Mouse (Mus musculus): ENCODE results near the gene Olfr6. TPM values are rescaled to one million over a fixed set of nuclear protein-coding genes. Genes with fewer than 3 reads are reported as not detected.

Olfr6 gene
- polyA plus RNA-seq (2012; rRNA removed), result not detected in 2 replicates

GRCm38 (mm10) chr7:106963837-106964236 lies at the start of gene Olfr6:
Gene Olfr6 (minus strand): TSS chr7:106963937.

GRCm38 (mm10) chr7:107005972-107006371 lies 42.2 kb upstream of the Olfr6 start, which contains the start of gene Olfr2:
Gene Olfr2 (minus strand): TSS chr7:107006072.

GRCm38 (mm10) chr7:106975353-106975752 lies 11.6 kb upstream of the Olfr6 start, which contains the start of gene Olfr711:
Gene Olfr711 (minus strand): TSS chr7:106975453.

GRCm38 (mm10) chr7:106948212-106948611 lies 15.5 kb downstream of the Olfr6 start, which contains the start of gene Olfr710:
Gene Olfr710 (minus strand): TSS chr7:106948312.

DNA sequence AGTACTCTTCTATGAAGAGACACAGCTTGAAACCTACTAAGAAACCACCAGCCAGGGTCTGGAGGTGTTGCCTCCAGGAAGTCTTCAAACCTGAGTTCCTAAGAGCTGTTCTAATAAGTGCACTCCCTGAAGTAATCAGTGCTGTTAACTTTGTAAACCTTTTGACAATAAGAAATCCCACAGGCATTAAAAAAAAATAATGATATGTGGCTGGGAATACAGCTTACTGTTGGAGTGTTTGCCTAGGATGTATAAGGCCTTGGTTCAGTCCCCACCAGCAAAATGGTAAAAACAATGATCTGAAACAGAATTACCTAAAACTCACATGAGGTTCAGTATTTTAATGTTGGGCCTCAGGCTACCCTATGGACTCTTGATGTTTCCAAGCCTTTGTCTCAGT lies 31.6 kb downstream of the Olfr6 start, which contains the start of gene Olfr709-ps1:
Olfr709-ps1 (minus strand) TSS at position 101 of the 400 bp plus-strand sequence.

DNA sequence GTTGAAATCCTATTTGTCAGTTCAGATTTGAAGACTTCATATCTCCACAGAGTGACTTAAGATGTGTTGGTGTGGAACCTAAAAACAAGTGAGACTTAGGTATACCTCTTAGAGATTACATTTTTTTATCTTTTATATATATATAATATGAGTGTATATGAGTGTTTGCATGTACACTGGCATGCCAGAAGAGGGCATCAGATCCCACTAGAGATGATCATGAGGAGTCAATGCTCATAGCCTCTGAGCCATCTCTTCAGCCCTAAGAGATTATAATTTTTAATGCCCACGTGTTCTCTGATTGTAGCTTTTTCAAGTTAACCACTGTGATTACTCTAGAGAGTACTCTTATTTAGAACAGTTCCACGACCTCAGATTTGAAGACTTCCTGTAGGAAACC lies 56.1 kb downstream of the Olfr6 start, which contains the start of gene Olfr1532-ps1:
Olfr1532-ps1 (plus strand) TSS at position 326 of the 400 bp plus-strand sequence.

Other genes with a start within 250 kb of the Olfr6 start
- gene Olfr695, start 247.5 kb downstream of the Olfr6 start, polyA plus RNA-seq (2012; rRNA removed), result not detected in 2 replicates
- gene Olfr697, start 221.5 kb downstream of the Olfr6 start, polyA plus RNA-seq (2012; rRNA removed), result not detected in 2 replicates
- not detected in 2 replicates for gene Olfr698, start 208.5 kb downstream of the Olfr6 start, polyA plus RNA-seq (2012; rRNA removed)
- not detected in 2 replicates for gene Olfr699, start 170.7 kb downstream of the Olfr6 start, polyA plus RNA-seq (2012; rRNA removed)
- not detected in 2 replicates for gene Olfr700, start 155.1 kb downstream of the Olfr6 start, polyA plus RNA-seq (2012; rRNA removed)
- not detected in 2 replicates for gene Olfr701, start 149.8 kb downstream of the Olfr6 start, polyA plus RNA-seq (2012; rRNA removed)
- gene Olfr702, start 130.0 kb downstream of the Olfr6 start, polyA plus RNA-seq (2012; rRNA removed), result not detected in 2 replicates
- gene Olfr703, start 120.6 kb downstream of the Olfr6 start, polyA plus RNA-seq (2012; rRNA removed), result not detected in 2 replicates
- gene Olfr704, start 100.8 kb downstream of the Olfr6 start, polyA plus RNA-seq (2012; rRNA removed), result not detected in 2 replicates
- not detected in 2 replicates for gene Olfr705, start 87.0 kb downstream of the Olfr6 start, polyA plus RNA-seq (2012; rRNA removed)
- not detected in 2 replicates for gene Olfr706, start 75.8 kb downstream of the Olfr6 start, polyA plus RNA-seq (2012; rRNA removed)
- gene Olfr707, start 62.7 kb downstream of the Olfr6 start, polyA plus RNA-seq (2012; rRNA removed), result not detected in 2 replicates
- not detected in 2 replicates for gene Olfr1532-ps1, start 55.9 kb downstream of the Olfr6 start, polyA plus RNA-seq (2012; rRNA removed)
- gene Olfr709-ps1, start 31.7 kb downstream of the Olfr6 start, polyA plus RNA-seq (2012; rRNA removed), result not detected in 2 replicates
- gene Olfr710, start 15.6 kb downstream of the Olfr6 start, polyA plus RNA-seq (2012; rRNA removed), result not detected in 2 replicates
- gene Olfr711, start 11.5 kb upstream of the Olfr6 start, polyA plus RNA-seq (2012; rRNA removed), result not detected in 2 replicates
- gene Olfr2, start 42.1 kb upstream of the Olfr6 start, polyA plus RNA-seq (2012; rRNA removed), result not detected in 2 replicates
- gene Olfr713, start 67.2 kb upstream of the Olfr6 start, polyA plus RNA-seq (2012; rRNA removed), result not detected in 2 replicates
- not detected in 2 replicates for gene Olfr714, start 107.0 kb upstream of the Olfr6 start, polyA plus RNA-seq (2012; rRNA removed)
- gene Olfr17, start 129.3 kb upstream of the Olfr6 start, polyA plus RNA-seq (2012; rRNA removed), result not detected in 2 replicates
- gene Olfr715b, start 146.4 kb upstream of the Olfr6 start, polyA plus RNA-seq (2012; rRNA removed), result not detected in 2 replicates
- gene Olfr715, start 167.1 kb upstream of the Olfr6 start, polyA plus RNA-seq (2012; rRNA removed), result not detected in 2 replicates
- not detected in 2 replicates for gene Olfr716, start 174.4 kb upstream of the Olfr6 start, polyA plus RNA-seq (2012; rRNA removed)
- not detected in 2 replicates for gene Nlrp14, start 203.1 kb upstream of the Olfr6 start, polyA plus RNA-seq (2012; rRNA removed)
- 0.08 and 0.12 TPM in 2 replicates for gene Rbmxl2, start 245.5 kb upstream of the Olfr6 start, polyA plus RNA-seq (2012; rRNA removed)

All from central nervous system, embryonic 11.5 days (tissue).